Mouse (Mus musculus): ENCODE data around the gene Pccb.

Gene Pccb

GRCm38 (mm10) chr9:101045710-101046338 lies 11.1 kb upstream of the Pccb start:
- DNase-seq (ENCODE audit: low read depth, low spot score): no peak

GRCm38 (mm10) chr9:101042249-101042648 lies 7.6 kb upstream of the Pccb start:
- no peak for DNase-seq (ENCODE audit: low read depth, low spot score)

DNA sequence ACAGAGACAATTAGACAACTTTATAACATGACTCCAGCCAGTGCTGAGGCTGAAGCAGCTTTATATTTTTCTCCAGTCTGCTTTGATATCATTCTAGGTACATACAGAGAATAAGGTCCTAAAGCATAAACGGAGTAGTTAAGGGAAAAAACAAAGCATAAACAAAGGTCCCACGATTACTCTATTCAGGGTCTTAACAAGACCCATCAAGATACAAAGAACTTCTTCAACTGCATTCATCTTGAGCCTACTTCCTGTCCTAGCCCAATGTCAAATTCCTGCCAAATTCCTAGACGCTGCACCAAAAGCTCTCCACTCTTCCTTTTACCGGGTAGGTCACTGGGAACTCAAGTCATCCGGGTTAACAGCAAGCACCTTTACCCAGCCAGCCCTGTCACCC lies 6.8 kb upstream of the Pccb start:
- DNase-seq (ENCODE audit: low read depth, low spot score): no peak

DNA sequence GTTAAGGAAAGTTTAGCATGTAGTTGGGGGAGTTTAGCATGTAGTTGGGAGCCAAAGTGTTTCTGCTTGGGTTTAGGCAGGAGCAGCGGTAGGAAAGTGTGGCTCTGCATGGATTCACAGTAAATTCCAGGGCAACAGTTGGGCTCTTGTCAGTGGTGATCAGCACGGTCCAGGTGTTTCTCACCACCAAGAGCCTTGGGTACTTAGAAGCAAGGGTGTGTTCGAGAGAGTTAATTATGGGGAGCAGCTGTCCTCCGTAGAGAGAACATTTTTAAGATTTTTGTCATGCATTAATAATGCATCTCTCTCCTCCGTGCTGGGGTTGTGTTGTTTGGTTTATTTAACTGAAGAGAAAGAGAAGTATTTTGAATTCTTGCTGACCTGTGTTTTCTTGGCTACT lies 3.9 kb upstream of the Pccb start:
- DNase-seq (ENCODE audit: low read depth, low spot score): no peak

- no peak for DNase-seq (ENCODE audit: low read depth, low spot score)
These were observed 2.7 kb upstream of the Pccb start for GRCm38 (mm10) chr9:101037396-101037795.

GRCm38 (mm10) chr9:101036876-101037275 lies 2.2 kb upstream of the Pccb start:
- DNase-seq (ENCODE audit: low read depth, low spot score): no peak

GRCm38 (mm10) chr9:101035836-101036596 lies 1.3 kb upstream of the Pccb start:
- no peak for DNase-seq (ENCODE audit: low read depth, low spot score)

DNA sequence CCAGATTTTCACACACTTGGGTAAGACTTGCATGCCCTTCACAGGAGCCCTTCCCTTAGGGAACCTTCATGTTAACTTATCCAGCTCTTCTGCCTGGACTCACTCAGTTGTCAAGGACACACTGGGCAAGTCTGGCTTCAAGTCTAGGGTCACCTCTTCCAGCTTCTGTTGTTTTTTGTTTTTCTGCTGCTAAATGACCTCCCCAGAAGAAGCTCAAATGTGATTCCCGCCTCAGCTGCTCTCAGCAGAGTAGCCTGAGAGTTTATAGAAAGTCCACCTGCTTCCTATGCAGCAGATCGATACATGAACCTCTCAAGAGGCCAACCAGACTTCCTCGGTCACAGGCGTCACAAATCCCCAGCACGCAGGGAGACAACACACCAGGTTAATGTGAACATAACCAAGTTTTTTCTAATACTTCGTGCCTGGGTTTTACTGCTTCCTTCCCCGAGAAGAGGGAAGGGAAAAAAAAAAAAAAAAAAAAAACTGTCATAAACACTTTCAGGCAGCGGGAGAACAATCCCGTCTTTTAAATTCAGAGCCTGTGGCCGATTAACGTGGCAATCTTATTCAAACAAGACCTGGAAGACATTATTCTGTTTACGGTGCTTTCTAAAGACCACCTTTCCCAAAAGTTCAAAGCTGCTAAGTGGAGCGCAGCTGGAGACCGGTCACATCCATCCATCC lies 794 bp downstream of the Pccb start:
- DNase-seq (ENCODE audit: low read depth, low spot score): no peak

- no peak for DNase-seq (ENCODE audit: low read depth, low spot score)
These were observed 15.9 kb downstream of the Pccb start for GRCm38 (mm10) chr9:101018768-101019167.

- no peak for DNase-seq (ENCODE audit: low read depth, low spot score)
These were observed 16.8 kb downstream of the Pccb start for GRCm38 (mm10) chr9:101017734-101018516.

DNA sequence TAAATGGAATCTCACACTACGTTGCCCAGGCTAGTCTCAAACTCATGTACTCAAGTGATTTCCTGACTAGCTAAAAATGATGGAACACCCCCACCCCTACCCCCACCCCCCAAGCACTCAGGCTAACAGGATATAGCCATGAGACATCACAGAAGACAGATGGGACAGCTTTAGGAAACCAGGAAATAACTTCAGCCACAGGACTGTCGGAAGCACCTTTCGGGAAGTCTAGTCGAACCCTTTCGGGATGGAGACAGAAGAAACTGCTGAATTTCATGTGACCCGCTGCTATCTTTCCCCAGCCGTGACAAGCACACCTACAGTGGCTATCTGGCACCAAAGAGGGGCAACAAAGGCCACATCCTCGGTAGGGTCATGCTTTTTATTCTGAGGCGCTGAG lies 19.4 kb downstream of the Pccb start:
- DNase-seq (ENCODE audit: low read depth, low spot score): no peak

DNA sequence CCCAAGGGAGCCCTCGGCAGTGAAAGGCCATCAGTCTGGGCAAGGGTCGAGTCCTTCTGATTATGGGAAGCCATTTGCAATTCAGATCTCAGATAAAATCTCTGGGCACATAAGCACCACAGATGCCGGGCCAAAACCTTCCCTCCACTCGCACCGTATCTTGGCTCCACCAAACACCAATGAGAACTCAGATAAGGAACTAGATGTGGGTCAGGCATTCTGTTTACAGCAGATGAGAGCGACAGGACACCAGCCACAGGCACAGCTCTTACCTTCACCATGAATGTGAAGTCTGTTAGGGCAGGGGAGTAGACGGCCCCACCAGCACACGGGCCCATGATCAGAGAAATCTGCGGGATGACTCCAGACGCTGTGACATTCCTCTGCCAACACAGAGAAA lies 22.3 kb downstream of the Pccb start:
- no peak for DNase-seq (ENCODE audit: low read depth, low spot score)

GRCm38 (mm10) chr9:101005866-101006265 lies 28.8 kb downstream of the Pccb start:
- DNase-seq (ENCODE audit: low read depth, low spot score): no peak

- no peak for DNase-seq (ENCODE audit: low read depth, low spot score)
These were observed 31.4 kb downstream of the Pccb start for GRCm38 (mm10) chr9:101003302-101003701.

- no peak for DNase-seq (ENCODE audit: low read depth, low spot score)
These were observed 31.9 kb downstream of the Pccb start for GRCm38 (mm10) chr9:101002841-101003240.

GRCm38 (mm10) chr9:101002053-101002452 lies 32.6 kb downstream of the Pccb start:
- DNase-seq (ENCODE audit: low read depth, low spot score): no peak

GRCm38 (mm10) chr9:100997138-100997537 lies 37.6 kb downstream of the Pccb start:
- no peak for DNase-seq (ENCODE audit: low read depth, low spot score)

- DNase-seq (ENCODE audit: low read depth, low spot score): no peak
These were observed 40.8 kb downstream of the Pccb start for GRCm38 (mm10) chr9:100993937-100994336.

DNA sequence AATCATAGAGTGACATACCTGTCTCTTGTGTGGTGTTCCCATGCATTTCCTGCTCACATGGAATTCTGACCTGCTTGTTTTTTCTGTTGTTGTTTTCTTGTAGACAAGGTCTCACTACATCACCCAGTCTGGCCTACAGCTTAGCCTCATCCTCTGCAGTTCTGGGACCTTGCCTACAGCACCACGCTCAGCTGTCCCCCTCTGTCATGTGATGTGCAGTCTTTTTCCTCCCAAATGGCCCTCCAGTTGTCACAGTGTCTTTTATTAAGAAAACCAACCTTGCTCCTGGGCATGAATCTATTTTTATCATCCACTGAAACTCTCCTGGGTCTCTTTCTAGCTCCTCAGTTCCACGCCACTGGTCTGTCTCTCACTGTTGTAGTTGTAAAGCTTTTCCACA lies 42.5 kb downstream of the Pccb start:
- no peak for DNase-seq (ENCODE audit: low read depth, low spot score)

DNA sequence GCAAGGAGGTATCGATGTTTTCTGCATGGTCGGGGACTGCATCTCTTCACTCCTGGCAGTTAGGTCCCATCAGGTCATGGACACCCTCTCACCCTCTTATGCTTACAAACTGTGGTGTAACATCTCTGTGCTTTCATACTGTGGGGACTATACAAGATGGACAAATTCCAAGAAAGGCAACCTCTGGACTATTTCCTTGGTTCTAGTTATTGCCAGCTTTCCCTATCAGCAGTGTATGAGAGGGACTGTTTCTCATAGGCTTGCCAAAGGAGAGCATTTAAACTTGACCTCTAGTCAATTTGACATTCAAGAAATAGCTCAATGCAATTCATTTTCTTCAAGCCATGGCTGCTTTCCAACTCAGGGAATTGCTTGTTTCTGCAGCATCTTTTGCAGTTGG lies 43.4 kb downstream of the Pccb start:
- no peak for DNase-seq (ENCODE audit: low read depth, low spot score)

- DNase-seq (ENCODE audit: low read depth, low spot score): no peak
These were observed 44.1 kb downstream of the Pccb start for GRCm38 (mm10) chr9:100990609-100991008.

GRCm38 (mm10) chr9:100987850-100988249 lies 46.8 kb downstream of the Pccb start:
- DNase-seq (ENCODE audit: low read depth, low spot score): no peak
